Mouse (Mus musculus): ENCODE data around the gene Rdh16f2. TPM values are rescaled to one million over a fixed set of nuclear protein-coding genes. Genes with fewer than 3 reads are reported as not detected.

Rdh16f2 gene
- total RNA-seq, 2 experiments from 2014 or later, result not detected

Other genes with a start within 250 kb of the Rdh16f2 start
- gene Lrp1, start 245.3 kb upstream of the Rdh16f2 start, total RNA-seq (2021), result 10 to 100 TPM; 48.6 to 49.1 TPM
- gene Stat6, start 223.5 kb upstream of the Rdh16f2 start, total RNA-seq (2021), result 10 to 100 TPM; 15.4 to 15.5 TPM
- gene Nemp1, start 199.6 kb upstream of the Rdh16f2 start, total RNA-seq (2021), result 1 to 10 TPM; 1.9 to 2.1 TPM
- 1 to 10 TPM; 2.3 to 4.4 TPM for gene Nab2, start 197.9 kb upstream of the Rdh16f2 start, total RNA-seq (2021)
- under 1 TPM; 0.15 to 0.18 TPM for gene Myo1a, start 161.3 kb upstream of the Rdh16f2 start, total RNA-seq (2021)
- gene Tac2, start 142.0 kb upstream of the Rdh16f2 start, total RNA-seq (2021), result not detected
- 1 to 10 TPM; 5.1 to 5.9 TPM for gene Zbtb39, start 126.9 kb upstream of the Rdh16f2 start, total RNA-seq (2021)
- under 1 TPM; 0.13 to 0.15 TPM for gene Gpr182, start 114.7 kb upstream of the Rdh16f2 start, total RNA-seq (2021)
- under 1 TPM; 0.05 to 0.10 TPM for gene Rdh1, start 106.8 kb upstream of the Rdh16f2 start, total RNA-seq (2021)
- gene Rdh16f1, start 106.7 kb upstream of the Rdh16f2 start, total RNA-seq (2021), result not detected
- under 1 TPM; 0.47 to 0.69 TPM for gene Rdh9, start 90.1 kb upstream of the Rdh16f2 start, total RNA-seq (2021)
- gene Rdh16, start 65.3 kb upstream of the Rdh16f2 start, total RNA-seq (2021), result not detected
- gene Rdh19, start 16.5 kb upstream of the Rdh16f2 start, total RNA-seq (2021), result not detected
- gene Rdh7, start 22.3 kb downstream of the Rdh16f2 start, total RNA-seq (2021), result not detected
- not detected for gene Sdr9c7, start 32.0 kb downstream of the Rdh16f2 start, total RNA-seq (2021)
- not detected for gene Hsd17b6, start 141.1 kb downstream of the Rdh16f2 start, total RNA-seq (2021)
- 1 to 10 TPM in 1 of 2 experiments, under 1 TPM in 1; 0.71 to 1.1 TPM for gene Prim1, start 148.7 kb downstream of the Rdh16f2 start, total RNA-seq (2021)
- gene Naca, start 169.1 kb downstream of the Rdh16f2 start, total RNA-seq (2021), result 100 to 1,000 TPM; 318 to 407 TPM
- gene Ptges3, start 192.5 kb downstream of the Rdh16f2 start, total RNA-seq (2021), result 10 to 100 TPM; 56.6 to 60.7 TPM
- 1,000 to 10,000 TPM; 3,740 to 3,926 TPM for gene Atp5b, start 216.8 kb downstream of the Rdh16f2 start, total RNA-seq (2021)
- gene Baz2a, start 225.1 kb downstream of the Rdh16f2 start, total RNA-seq (2021), result 10 to 100 TPM; 11.9 to 14.2 TPM

All from gastrocnemius, postnatal 36 days (tissue).